Mouse (Mus musculus): Measurements from ENCODE around the gene Sh3gl1. TPM values are rescaled to one million over a fixed set of nuclear protein-coding genes. Genes with fewer than 3 reads are reported as not detected.
"Not testable (repeated sequence)": the region's sequence is repeated elsewhere in the genome, so short reads cannot be mapped to it uniquely, and the experiment has no call there.

Sh3gl1 gene
- 117 and 155 TPM in 2 replicates for polyA plus RNA-seq (2016; fragmentation: Nextera tagmentation; extraction: Ambion mirVana)

DNA sequence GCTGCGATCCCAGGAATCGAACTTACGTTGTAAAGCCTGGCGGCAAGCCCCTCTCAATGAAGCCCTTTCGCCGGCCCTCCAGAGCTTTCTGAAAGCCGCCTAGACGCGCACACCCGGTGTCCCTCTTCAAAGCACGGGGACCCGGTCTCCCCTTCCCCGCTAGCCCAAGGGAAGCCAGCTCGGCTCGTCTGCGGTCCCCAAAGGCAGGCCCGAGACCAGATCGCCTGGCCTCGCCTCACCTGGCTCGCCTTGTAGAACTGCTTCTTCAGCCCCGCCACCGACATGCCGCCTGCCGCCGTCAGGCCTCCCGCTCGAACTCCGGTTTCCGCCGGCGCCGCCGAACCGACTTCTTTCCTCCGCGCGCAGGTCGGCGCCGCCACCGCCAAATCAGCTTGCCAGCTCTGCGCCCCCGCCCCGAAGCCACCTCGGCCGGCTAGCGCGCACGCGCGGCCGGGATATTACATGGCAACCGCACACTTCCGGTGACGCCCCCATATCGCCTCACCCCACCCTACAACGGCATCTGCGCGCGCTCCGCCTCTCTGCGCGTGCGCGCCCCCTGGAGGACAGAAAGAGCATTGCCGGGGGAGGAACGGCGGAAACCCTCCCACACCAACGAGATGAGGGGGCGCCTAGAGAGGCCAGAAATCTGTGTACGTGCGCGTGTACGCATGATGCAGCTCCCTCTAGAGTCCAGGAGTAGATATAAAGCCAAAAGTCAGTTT is at the start of gene Sh3gl1:
Gene Sh3gl1 (minus strand): TSS at position 460 of the 725 bp plus-strand sequence.
- Histone ChIP-seq H3K4me3 (peak within 1 kb of the TSS; percentile 92), H3K4me1 (peaks cover 36% of the 10 kb centered on the region), H3K27me3 (ENCODE audit: insufficient read depth, poor library complexity, severe bottlenecking) (no peaks in the 10 kb centered on the region), H3K27ac (peak within 1 kb of the TSS; percentile 96), H3K36me3 (peaks cover 30% of the 10 kb centered on the region), H3K9me3 (no peaks in the 10 kb centered on the region)
- under 1% methylated on average over 74 of the region's 74 CpGs for WGBS
- DNase-seq (ENCODE audit: low spot score): peak; percentile 99

DNA sequence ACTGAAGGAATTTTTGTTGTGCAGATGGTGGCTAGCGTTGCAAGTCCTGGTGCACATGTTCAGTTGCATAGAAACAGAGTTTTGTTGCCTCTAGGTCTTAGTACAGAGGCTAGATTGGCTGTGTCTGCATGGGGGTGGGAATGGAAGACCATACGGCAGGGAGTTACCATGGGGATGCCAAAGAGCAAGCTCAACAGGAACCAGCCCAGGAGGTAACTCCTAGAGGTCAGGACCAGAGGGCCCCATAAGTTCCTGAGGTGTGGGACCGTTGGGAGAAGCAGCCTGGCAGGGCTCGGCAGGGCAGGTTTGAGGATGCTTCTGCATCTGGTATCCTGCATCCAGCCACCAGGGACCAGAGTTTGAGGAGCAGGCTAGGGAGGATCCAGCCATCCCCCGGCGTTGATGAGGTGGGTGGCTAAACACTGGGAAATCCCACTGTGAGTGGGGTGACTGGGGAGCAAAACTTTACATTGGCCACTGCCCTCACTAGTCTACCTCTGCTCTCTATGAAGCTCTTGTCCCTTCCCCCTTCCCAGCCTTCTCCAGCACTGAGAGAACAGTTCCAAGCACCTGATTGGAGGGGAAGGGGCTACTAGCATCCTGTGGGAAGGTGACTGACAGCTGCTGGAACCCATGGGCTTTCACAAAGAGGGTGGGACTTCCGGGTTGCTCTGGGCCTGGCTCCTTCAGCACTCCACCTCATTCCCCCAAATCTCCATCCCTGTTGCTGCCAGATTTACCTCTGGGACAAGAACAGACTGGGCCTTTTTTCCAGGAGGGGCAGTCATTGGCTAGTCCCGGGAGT is 44.5 kb upstream of the Sh3gl1 start:
- 11% methylated on average over 8 of the region's 8 CpGs for WGBS
- Histone ChIP-seq H3K4me3 (peak overlapping the region; percentile 89), H3K27me3 (ENCODE audit: insufficient read depth, poor library complexity, severe bottlenecking) (no peaks in the 10 kb centered on the region), H3K36me3 (peaks cover 32% of the 10 kb centered on the region), H3K4me1 (peaks cover 22% of the 10 kb centered on the region), H3K9me3 (no peaks in the 10 kb centered on the region), H3K27ac (peak overlapping the region; percentile 86)
- peak; percentile 92 for DNase-seq (ENCODE audit: low spot score)

DNA sequence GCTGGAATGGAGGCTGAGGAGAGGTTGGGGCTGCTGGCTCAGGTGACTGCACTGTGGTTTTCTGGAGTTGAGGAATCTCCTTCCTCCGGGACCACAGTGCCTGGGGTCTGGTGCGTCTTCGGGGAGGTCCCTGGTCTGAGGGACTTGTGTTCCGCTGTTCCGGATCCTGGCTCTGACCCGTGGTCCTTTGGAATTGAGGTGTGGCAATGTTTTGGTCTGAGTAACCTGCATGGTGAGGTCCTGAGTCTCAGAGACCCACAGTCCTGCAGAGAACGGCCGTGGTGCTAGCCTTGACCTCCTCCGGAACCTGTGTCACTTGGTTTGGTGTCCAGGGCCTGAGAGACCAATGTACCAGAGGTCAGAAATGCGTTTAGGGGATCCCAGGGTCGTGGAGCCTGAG is 43.5 kb upstream of the Sh3gl1 start:
- Histone ChIP-seq H3K36me3 (peaks cover 26% of the 10 kb centered on the region), H3K4me1 (peaks cover 29% of the 10 kb centered on the region), H3K27me3 (ENCODE audit: insufficient read depth, poor library complexity, severe bottlenecking) (no peaks in the 10 kb centered on the region), H3K27ac (peak overlapping the region; percentile 86), H3K4me3 (peak overlapping the region; percentile 89), H3K9me3 (no peaks in the 10 kb centered on the region)
- no peak for DNase-seq (ENCODE audit: low spot score)
- under 1% methylated on average over 11 of the region's 11 CpGs for WGBS

GRCm38 (mm10) chr17:56078880-56079795 is 42.7 kb upstream of the Sh3gl1 start, which contains the start of gene Hdgfl2:
Gene Hdgfl2 (plus strand): TSS chr17:56079634.
- H3K36me3 ChIP-seq: peaks cover 21% of the 10 kb centered on the region
- H3K9me3 ChIP-seq: no peaks in the 10 kb centered on the region
- DNase-seq (ENCODE audit: low spot score): peak; percentile 100
- H3K27ac ChIP-seq: peak within 1 kb of the TSS; percentile 86
- peak within 1 kb of the TSS; percentile 89 for H3K4me3 ChIP-seq
- no peaks in the 10 kb centered on the region for H3K27me3 ChIP-seq (ENCODE audit: insufficient read depth, poor library complexity, severe bottlenecking)
- WGBS: under 1% methylated on average over 61 of the region's 61 CpGs
- peaks cover 32% of the 10 kb centered on the region for H3K4me1 ChIP-seq

DNA sequence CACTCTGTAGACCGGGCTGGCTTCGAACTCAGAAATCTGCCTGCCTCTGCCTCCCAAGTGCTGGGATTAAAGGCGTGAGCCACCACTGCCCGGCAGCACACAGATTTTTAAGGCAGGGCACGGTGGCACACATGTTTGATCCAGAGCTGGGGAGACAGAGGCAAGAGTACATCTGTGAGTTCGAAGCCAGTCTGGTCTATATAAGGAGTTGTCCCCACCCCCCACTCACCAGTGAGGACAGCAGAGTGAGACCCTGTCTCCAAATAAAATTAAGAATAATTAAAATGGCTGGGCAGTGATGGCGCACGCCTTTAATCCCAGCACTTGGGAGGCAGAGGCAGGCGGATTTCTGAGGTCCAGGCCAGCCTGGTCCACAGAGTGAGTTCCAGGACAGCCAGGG is 41.9 kb upstream of the Sh3gl1 start:
- WGBS: 57% methylated on average over 9 of the region's 9 CpGs
- Histone ChIP-seq H3K4me3 (peak overlapping the region; percentile 89), H3K4me1 (peaks cover 37% of the 10 kb centered on the region), H3K27ac (peak overlapping the region; percentile 69; the same call in 1 of the 2 replicates), H3K36me3 (peaks cover 16% of the 10 kb centered on the region)
- H3K27me3 ChIP-seq (ENCODE audit: insufficient read depth, poor library complexity, severe bottlenecking); H3K9me3 ChIP-seq; DNase-seq (ENCODE audit: low spot score): not testable (repeated sequence)

DNA sequence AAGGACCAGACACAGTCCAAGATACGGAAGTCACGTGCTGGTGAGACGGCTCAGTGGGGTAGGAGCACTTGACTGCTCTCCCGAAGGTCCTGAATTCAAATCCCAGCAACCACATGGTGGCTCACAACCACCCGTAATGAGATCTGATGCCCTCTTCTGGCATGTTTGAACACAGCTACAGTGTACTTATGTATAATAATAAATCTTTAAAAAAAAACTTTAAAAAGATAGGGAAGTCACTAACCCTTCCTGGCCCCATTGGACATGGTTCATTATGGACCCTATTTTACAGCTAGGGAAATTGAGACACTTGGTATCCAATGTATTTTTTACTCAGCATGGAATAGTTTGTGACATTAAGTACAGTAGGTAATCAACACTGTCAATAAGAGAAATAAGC is 41.1 kb upstream of the Sh3gl1 start:
- WGBS: 90% methylated on average over 5 of the region's 5 CpGs
- H3K4me1 ChIP-seq: peaks cover 37% of the 10 kb centered on the region
- no peak for DNase-seq (ENCODE audit: low spot score)

GRCm38 (mm10) chr17:56074827-56075208 is 38.4 kb upstream of the Sh3gl1 start, which contains the start of gene Ubxn6:
Gene Ubxn6 (minus strand): TSS chr17:56075028.
- under 1% methylated on average over 35 of the region's 35 CpGs for WGBS
- Histone ChIP-seq H3K27ac (peak within 1 kb of the TSS; percentile 93), H3K27me3 (ENCODE audit: insufficient read depth, poor library complexity, severe bottlenecking) (no peaks in the 10 kb centered on the region), H3K4me1 (peaks cover 15% of the 10 kb centered on the region), H3K36me3 (peaks cover 33% of the 10 kb centered on the region), H3K4me3 (peak within 1 kb of the TSS; percentile 84), H3K9me3 (no peaks in the 10 kb centered on the region)
- peak; percentile 97 for DNase-seq (ENCODE audit: low spot score)

More for the DNA sequence above, 41.1 kb upstream of the Sh3gl1 start:
- Histone ChIP-seq H3K9me3 (no peaks in the 10 kb centered on the region), H3K36me3 (peaks cover 13% of the 10 kb centered on the region), H3K4me3 (no peak overlapping the region), H3K27me3 (ENCODE audit: insufficient read depth, poor library complexity, severe bottlenecking) (no peaks in the 10 kb centered on the region), H3K27ac (no peak overlapping the region)

GRCm38 (mm10) chr17:56074097-56074826 is 37.8 kb upstream of the Sh3gl1 start:
- H3K27me3 ChIP-seq (ENCODE audit: insufficient read depth, poor library complexity, severe bottlenecking): no peaks in the 10 kb centered on the region
- 8% methylated on average over 22 of the region's 22 CpGs for WGBS
- peak; percentile 97 for DNase-seq (ENCODE audit: low spot score)
- H3K4me3 ChIP-seq: peak overlapping the region; percentile 84
- no peaks in the 10 kb centered on the region for H3K9me3 ChIP-seq
- H3K4me1 ChIP-seq: peaks cover 15% of the 10 kb centered on the region
- H3K27ac ChIP-seq: peak overlapping the region; percentile 93
- H3K36me3 ChIP-seq: peaks cover 38% of the 10 kb centered on the region

DNA sequence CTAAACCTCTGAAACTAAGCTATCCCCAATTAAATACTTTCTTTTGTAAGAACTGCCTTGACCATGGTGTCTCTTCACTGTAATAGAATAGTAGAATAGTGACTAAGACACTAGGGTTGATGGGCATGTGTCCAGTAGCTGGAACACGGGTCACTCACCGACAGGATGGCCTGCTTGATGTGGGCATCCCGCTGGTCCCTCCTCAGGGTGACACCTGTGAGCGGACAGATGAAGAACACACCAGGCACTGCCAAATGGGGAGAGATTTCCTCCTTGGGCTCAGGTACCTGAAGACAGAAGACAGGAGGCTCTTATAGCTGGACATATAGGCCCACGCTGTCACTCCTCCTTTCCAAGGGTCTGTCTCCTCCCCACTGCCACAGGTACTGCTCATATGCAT is 35.8 kb upstream of the Sh3gl1 start:
- peaks cover 15% of the 10 kb centered on the region for H3K4me1 ChIP-seq
- 97% methylated on average over 5 of the region's 5 CpGs for WGBS
- H3K27me3 ChIP-seq (ENCODE audit: insufficient read depth, poor library complexity, severe bottlenecking): no peaks in the 10 kb centered on the region
- no peak for DNase-seq (ENCODE audit: low spot score)
- H3K4me3 ChIP-seq: no peak overlapping the region
- peaks cover 58% of the 10 kb centered on the region for H3K36me3 ChIP-seq
- no peaks in the 10 kb centered on the region for H3K9me3 ChIP-seq
- no peak overlapping the region for H3K27ac ChIP-seq

- Histone ChIP-seq H3K27ac (no peak overlapping the region), H3K4me3 (no peak overlapping the region), H3K4me1 (peaks cover 15% of the 10 kb centered on the region), H3K9me3 (no peaks in the 10 kb centered on the region), H3K36me3 (peaks cover 70% of the 10 kb centered on the region), H3K27me3 (ENCODE audit: insufficient read depth, poor library complexity, severe bottlenecking) (no peaks in the 10 kb centered on the region)
- no peak for DNase-seq (ENCODE audit: low spot score)
Measured at GRCm38 (mm10) chr17:56071126-56071525, 34.7 kb upstream of the Sh3gl1 start.

- H3K9me3 ChIP-seq: no peaks in the 10 kb centered on the region
- H3K4me3 ChIP-seq: no peak overlapping the region
- 92% methylated on average over 14 of the region's 14 CpGs for WGBS
- no peak for DNase-seq (ENCODE audit: low spot score)
- peaks cover 90% of the 10 kb centered on the region for H3K36me3 ChIP-seq
- H3K27me3 ChIP-seq (ENCODE audit: insufficient read depth, poor library complexity, severe bottlenecking): no peaks in the 10 kb centered on the region
- no peak overlapping the region for H3K27ac ChIP-seq
- H3K4me1 ChIP-seq: peaks cover 4% of the 10 kb centered on the region
Measured at GRCm38 (mm10) chr17:56069066-56069465, 32.6 kb upstream of the Sh3gl1 start.

GRCm38 (mm10) chr17:56066451-56066850 is 30.0 kb upstream of the Sh3gl1 start:
- DNase-seq (ENCODE audit: low spot score): no peak
- no peaks in the 10 kb centered on the region for H3K4me1 ChIP-seq
- no peak overlapping the region for H3K27ac ChIP-seq
- H3K36me3 ChIP-seq: peaks cover 100% of the 10 kb centered on the region
- H3K27me3 ChIP-seq (ENCODE audit: insufficient read depth, poor library complexity, severe bottlenecking): no peaks in the 10 kb centered on the region
- H3K4me3 ChIP-seq: no peak overlapping the region
- H3K9me3 ChIP-seq: no peaks in the 10 kb centered on the region
